Mouse (Mus musculus): Measurements from ENCODE around the gene Dnajc3. TPM values are rescaled to one million over a fixed set of nuclear protein-coding genes. Genes with fewer than 3 reads are reported as not detected.
"Not testable (repeated sequence)": the region's sequence is repeated elsewhere in the genome, so short reads cannot be mapped to it uniquely, and the experiment has no call there.

The Dnajc3 gene
- polyA plus RNA-seq, 1 experiment, result 36.1 TPM

DNA sequence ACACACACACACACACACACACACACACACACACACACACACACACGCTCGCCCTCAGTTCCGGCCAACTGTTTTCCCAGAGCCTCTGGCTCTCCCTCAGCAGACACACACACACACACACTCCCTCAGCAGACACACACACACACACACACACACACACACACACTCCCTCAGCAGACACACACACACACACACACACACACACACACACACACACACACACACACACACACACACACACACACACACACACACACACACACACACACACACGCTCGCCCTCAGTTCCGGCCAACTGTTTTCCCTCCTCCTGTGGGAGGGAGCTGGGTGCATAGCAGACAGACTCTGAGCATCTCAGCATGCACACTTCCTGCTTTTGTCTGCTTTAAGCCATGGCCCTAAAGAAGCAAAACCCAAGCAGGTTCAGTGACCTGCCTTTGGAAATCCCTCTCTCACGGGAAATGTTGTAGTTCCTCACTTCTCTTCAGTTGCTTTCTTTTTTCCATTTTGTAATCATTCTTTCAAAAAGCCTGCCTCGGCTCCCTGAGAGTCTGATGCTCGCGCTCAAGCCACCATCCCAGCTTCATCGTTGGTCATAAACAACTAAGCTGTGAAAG lies 44.8 kb downstream of the Dnajc3 start:
- DNase-seq (ENCODE audit: low spot score), result not testable (repeated sequence)

- DNase-seq (ENCODE audit: low spot score), result no peak
These were observed 45.6 kb downstream of the Dnajc3 start for GRCm38 (mm10) chr14:118983396-118983795.

DNA sequence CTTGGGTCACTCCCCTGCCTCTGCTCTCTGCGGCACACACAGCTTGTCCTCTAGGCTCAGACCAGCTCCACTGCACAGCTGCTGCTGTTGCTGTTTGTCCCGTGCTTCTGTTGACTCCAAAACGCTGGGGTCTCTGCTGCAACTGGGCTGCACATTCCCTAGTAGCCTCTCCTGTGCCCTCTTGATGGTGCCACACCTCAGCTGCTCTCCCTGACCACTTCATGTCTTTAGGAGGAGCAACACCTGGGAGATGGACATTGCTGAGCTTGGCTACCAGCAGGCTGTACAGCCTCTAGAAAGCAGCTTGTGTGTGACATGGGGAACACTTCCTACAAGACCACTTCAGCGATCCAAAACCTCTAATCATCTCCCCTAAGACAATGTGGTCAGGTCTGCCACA lies 46.4 kb downstream of the Dnajc3 start:
- DNase-seq (ENCODE audit: low spot score), result no peak

- DNase-seq (ENCODE audit: low spot score), result no peak
These were observed 49.1 kb downstream of the Dnajc3 start for GRCm38 (mm10) chr14:118986653-118987522.

DNA sequence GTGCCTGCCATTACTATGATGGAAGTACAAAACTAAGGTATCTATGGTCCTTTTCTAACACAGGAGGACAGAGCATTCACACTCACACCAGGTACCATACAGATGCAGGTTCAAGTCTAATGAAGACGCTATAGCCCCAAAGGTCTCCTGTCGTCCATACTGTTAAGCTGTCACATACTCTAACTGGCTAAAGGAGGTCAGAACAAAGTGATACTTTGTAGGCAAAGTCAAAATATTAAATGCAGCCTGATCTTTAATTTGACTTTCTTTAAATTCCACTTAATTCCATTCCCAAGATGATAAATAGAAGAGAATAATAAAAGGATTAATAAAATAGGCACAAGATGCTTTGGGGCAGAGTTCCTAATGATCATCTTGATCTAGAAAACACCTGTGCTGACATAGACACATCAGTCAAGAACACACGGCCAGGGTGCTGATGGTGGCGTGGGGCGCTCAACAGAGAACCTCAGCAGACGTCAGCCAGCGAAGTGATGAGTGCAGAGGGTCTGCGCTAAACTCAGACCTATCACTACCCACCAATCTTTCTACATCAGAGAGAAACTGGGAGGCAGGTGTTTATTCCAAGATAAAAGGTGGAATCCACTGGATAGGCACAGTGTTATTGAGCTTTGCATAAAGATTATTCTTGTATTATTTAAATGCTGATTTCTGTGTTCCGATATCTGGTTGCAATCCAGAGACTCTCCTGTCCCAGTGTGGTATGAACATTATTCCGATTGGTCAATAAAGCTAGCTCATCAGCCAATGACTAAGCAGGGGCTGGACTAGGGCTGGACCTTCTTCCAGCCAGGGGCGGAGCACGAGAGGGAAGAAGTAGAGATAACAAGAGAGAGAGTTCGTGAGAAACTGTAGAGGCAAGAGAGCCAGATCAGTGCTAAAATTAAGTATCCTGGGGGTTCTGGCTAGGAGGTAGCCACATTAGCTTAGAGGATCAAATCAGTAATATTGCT lies 50.0 kb downstream of the Dnajc3 start:
- no peak for DNase-seq (ENCODE audit: low spot score)

DNA sequence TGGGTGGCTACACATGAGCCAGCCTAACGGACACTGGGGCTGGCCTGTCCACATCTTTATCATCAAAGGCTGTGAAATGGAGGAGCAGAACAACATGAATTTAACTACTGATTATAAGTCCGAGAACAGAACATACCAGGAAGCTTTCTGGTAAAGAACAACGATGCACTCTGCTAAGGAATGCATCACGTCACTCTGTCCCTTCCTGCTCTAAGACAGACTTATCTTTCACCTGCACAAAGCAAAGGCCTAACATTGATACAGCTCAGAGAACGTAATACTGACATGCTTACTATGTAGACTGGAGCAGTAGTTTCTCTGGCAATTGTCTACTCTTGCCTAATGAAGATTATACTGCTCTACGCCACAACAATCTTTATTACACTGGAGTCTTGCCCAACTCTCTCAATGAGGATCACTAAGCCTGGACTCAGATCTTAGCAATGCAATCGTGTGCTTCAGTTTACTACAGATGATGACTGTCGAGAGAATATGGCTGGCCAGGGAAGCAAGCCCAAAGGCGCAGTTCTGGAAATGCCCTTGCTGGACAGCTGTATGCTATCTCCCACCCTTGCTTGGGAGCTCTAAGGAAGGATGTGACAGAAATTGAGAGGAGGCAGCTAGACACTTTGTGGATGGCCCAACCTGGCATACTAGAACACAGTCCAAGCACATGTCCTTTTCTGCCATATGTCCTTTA lies 57.6 kb downstream of the Dnajc3 start:
- no peak for DNase-seq (ENCODE audit: low spot score)

GRCm38 (mm10) chr14:119003320-119003719 lies 65.5 kb downstream of the Dnajc3 start:
- no peak for DNase-seq (ENCODE audit: low spot score)

DNA sequence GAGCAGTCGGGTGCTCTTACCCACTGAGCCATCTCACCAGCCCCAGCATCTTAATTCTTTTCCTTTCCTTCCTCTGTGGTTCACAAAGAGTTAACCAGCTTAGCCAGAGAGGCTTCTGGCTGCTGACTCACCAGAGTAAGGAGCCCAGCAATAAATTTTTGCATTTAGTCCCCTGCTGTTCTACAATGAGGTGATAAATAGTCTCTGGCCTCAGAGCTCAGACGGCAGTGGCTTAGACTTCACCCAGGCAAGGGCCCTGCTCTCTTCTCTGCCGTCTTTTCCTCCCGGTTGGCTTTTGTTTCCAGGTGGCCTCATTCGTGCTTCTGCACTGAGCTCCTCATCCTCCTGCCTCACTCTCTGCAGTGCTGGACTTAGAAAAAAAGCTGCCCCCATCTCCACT lies 68.1 kb downstream of the Dnajc3 start:
- no peak for DNase-seq (ENCODE audit: low spot score)

DNA sequence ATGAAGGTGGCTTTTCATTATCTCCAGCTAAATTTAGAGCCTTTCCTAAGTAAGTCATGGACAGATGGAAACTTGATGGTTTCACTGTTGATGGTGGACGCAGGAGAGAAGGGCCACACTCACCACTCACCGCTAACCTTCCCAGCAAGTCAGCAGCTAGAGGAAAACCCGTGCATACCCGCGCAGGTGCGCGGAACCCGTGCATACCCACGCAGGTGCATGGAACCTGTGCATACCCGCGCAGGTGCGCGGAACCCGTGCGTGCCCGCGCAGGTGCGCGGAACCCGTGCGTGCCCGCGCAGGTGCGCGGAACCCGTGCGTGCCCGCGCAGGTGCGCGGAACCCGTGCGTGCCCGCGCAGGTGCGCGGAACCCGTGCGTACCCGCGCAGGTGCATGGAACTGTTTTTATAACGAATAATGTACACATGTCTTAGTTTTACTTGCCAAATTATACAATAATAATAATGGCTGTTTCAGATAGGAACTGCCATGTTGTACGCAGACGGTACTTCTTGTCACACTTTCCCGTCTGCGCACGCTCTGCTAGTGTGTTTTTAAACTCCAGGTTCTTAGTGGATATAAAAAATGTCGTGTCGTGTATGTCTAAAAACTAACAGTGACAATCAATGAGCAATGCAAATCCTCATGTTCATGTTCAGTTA lies 68.8 kb downstream of the Dnajc3 start:
- DNase-seq (ENCODE audit: low spot score), result no peak

- peak; percentile 72 for DNase-seq (ENCODE audit: low spot score)
These were observed 69.6 kb downstream of the Dnajc3 start for GRCm38 (mm10) chr14:119007103-119007951.

DNA sequence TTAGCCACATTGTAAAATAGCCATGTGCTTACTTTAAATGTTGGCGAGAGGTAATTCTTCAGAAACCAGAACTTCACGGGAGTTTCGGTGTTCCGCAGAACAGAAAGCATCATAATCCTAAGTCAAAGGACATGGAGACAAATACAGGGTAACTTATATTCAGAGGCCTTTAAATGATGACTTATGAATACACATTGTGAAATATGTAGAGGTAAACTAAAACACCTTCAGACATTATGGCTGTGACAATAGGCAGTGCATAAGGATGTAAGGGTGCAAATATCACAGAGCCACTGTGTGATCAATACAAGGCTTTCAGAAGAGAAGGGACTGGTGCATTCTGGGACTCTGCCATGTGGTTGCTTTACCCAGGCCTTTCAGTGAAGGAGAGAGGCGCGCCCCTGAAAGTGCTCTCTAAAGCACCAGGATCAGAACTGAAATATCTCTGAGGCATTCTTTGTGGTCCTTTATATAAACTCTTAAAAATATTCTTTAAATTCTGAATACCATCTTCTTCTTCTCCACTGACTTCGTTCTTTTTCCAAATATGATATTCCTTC lies 70.3 kb downstream of the Dnajc3 start:
- DNase-seq (ENCODE audit: low spot score), result no peak

- no peak for DNase-seq (ENCODE audit: low spot score)
These were observed 71.8 kb downstream of the Dnajc3 start for GRCm38 (mm10) chr14:119009531-119009930.

DNA sequence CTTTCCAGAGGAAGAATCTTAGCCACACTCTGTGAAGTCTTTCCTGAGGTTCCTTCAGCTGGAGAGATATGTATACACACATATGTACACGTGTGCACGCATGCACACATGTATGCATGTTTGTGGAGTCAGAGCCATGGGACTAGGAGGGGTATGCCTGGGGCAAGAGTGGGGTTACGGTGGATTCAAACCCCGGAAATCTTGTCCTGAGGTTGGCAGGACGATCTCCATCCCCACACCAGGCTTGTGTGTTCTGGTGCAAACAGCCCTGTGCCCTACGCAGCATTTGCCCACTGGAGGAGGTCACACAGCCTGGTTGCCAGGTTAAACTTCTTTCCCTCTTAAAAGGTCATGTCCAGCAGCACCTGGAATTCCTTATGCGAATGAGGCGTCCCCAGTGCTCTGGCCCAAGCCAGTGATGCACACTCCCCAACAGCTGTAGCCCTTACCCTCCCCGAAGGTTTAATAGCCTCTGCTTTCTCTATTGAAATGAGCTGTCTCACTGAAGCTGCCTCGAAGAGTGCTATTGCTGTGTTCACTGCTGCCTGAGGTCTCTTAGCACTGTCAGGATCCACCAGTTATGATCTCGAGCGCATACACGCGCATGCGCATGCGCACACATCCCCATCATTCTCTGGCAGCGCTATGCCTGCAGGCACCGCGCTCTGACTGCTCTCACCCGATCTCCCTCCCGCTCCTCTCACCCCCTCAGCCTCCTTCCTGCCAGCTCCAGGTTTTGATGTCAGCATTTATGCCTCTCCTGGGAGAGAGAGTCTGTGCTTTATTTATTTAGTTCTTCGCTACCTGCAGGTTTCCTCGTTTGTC lies 75.0 kb downstream of the Dnajc3 start:
- DNase-seq (ENCODE audit: low spot score), result no peak

- no peak for DNase-seq (ENCODE audit: low spot score)
These were observed 75.8 kb downstream of the Dnajc3 start for GRCm38 (mm10) chr14:119013549-119013948.

- DNase-seq (ENCODE audit: low spot score), result no peak
These were observed 88.1 kb downstream of the Dnajc3 start for GRCm38 (mm10) chr14:119025889-119026288.

DNA sequence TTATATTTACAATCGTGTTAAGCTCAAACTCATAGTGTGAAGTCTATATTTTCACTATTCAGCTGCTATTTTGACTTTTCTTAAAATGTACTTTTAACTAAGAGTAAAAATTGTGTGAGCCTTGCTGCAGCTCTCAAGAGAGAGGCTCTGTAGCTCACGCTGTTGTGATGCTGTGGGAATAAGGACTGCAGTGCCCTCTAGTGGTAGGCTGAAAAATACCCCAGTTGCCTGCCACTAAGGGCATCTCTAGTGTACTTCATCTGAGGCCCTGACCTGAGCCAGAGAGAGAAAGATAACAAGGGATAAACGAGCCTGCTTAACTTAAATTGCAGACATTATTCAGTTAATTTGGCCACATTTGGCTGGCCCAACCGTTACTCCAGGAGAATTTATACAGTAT lies 89.4 kb downstream of the Dnajc3 start:
- no peak for DNase-seq (ENCODE audit: low spot score)

GRCm38 (mm10) chr14:119027675-119028253 lies 90.0 kb downstream of the Dnajc3 start:
- no peak for DNase-seq (ENCODE audit: low spot score)
